Mouse (Mus musculus): Measurements from ENCODE around the gene Atp2c2. TPM values are rescaled to one million over a fixed set of nuclear protein-coding genes. Genes with fewer than 3 reads are reported as not detected.

Gene Atp2c2
- total RNA-seq, 2 experiments from 2014 or later: not detected

DNA sequence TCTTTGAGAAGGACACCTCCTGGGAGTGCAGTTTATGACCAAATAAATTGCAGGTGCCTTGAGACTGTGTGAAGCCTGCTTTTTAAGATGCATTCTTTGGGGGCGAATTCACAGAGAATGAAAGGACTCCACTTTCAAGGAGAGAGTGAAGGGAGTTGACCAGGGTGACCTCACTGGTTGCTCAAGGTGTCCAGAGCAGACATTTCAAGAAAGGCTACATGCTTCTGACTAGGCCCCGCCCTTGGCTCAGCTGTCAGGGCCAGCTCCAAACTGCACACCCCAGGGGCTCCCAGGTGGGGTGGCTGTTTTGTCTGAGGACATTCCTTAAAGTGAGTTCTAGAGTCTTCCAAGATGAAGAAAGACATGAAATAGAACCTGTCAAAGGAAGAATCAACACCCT, 2.6 kb upstream of the Atp2c2 start:
- ATAC-seq (replicated peaks; ENCODE audit: low FRiP score, poor library complexity, severe bottlenecking): no peak

DNA sequence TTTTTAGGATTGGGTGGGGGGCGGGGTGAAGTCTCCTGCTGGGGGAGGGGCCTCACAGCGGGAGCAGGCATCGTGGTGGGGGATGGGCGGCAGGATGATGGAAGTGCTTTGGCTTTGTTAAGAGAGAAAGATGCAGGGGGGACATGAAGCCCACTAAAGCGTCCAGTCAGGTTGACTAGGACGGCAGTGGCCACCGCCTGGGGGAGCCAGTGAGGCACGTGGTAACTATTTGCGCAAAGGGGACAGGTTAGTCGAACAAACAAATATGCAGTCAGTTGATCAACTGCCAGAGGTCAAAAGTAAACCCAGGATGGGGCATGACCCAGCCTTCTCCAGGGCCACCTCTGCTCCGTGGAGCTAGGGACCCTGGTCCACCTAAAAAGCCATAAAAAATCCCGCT, 849 bp upstream of the Atp2c2 start:
- ATAC-seq (replicated peaks; ENCODE audit: low FRiP score, poor library complexity, severe bottlenecking): no peak

DNA sequence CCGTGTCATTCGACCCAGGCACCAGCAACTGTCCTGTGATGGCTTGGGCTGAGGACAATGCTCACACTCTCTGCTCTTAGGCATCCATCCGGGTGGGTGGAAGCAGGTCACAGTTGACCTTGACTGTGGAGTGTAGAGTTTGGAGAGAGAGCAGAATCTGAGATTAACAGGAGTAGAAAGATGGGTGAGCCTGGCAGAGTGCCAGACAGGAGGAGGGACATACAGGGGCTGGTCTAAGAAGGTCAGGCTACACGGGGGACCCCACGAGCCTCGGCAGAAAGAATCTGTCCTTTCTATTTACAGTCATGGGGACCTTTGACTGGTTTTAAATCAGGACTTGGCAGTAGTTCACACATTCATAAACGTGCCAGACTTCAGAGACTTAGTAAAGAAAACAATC, 3.2 kb downstream of the Atp2c2 start:
- no peak for ATAC-seq (replicated peaks; ENCODE audit: low FRiP score, poor library complexity, severe bottlenecking)

DNA sequence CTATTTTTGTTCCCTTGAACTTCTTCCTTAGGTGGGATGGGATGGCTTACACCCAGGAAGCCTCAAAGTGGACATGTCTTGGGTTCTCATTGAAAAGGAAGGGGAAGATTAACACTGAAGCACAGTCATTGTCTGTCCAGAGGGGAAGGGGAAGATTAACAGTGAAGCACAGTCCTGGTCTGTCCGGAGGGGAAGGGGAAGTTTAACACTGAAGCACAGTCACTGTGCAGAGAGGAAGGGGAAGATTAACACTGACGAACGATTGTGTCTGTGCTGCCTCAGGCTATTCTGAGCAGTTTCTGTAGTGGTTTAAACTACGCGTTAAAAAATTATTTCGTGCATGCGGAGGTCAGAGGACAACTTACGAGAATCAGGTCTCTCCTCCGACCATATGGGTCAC, 7.3 kb downstream of the Atp2c2 start:
- no peak for ATAC-seq (replicated peaks; ENCODE audit: low FRiP score, poor library complexity, severe bottlenecking)

DNA sequence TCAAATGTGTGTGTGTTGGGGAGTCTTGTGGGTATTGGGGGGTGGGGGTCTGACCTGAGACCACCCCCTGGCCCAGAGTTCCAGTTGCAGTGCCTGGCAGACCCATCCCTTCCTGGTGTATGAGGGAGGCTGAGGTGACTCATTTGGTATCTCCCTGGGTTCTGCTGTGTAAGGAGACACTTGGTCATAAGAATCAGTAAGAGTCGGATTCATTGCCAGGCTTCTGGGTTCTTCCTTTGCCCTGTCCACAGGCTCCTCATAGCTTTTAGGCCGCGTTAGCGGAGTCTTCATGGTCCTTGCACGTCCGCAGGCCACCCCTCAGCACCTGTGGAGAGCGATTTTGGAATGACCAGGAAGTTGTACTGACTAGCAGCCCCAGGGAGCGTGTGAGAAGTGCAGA, 8.7 kb downstream of the Atp2c2 start:
- ATAC-seq (replicated peaks; ENCODE audit: low FRiP score, poor library complexity, severe bottlenecking): no peak

DNA sequence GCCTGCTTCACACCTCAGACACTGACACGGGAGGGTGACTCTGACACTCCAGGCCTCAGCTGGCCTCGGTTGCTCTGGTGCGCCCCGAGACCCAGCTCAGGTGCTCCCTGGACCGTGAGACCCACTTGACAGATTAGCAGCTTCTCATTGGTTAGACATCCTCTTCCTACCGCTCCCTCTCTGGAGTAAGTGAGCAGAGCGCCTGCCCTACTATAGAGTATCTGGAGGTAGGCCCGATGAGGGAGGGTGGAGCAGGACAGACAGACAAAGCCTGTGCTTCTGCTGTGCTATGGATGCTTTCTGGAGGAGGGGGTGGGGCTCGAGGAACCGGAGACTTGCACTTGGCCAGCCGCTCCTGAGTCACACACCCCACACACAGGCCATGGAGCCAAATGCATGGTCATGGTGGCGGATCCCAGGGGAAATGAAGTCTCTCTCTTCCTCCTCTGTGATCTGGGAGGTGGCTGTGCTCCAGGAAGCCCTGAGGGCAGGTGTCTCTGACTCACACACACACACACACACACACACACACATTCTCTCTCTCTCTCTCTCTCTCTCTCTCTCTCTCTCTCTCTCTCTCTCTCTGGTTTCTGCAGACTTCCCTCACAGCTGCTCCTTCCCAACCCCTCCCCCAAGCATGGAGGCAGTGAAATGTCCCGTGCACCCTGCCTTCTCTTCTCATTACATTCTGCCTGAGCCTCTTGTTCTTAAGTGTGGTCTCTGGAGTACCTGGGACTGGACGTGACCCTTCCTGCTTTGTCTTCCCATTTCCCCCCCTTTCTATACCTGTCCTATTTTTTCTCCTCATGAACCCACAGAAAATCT, 9.3 kb downstream of the Atp2c2 start:
- ATAC-seq (replicated peaks; ENCODE audit: low FRiP score, poor library complexity, severe bottlenecking): no peak

DNA sequence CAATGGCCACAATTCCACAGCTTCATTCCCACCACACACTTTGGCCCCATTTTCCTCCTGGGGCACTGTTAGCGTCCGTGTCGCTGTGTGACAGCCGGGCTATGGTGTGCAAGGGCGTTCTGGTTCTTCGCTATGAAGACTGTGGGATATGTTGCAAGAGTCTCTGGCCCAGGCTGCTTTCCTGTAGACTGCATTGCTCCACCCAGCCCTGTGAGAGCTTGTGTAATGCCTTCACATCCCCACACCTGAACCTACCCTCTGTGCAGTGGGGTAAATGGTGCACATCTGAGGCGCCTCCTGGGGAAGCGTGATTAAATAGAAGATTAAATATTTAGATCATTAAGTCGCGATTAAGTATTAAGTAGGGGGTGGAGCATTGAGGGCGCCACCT, 9.9 kb downstream of the Atp2c2 start:
- ATAC-seq (replicated peaks; ENCODE audit: low FRiP score, poor library complexity, severe bottlenecking): no peak

DNA sequence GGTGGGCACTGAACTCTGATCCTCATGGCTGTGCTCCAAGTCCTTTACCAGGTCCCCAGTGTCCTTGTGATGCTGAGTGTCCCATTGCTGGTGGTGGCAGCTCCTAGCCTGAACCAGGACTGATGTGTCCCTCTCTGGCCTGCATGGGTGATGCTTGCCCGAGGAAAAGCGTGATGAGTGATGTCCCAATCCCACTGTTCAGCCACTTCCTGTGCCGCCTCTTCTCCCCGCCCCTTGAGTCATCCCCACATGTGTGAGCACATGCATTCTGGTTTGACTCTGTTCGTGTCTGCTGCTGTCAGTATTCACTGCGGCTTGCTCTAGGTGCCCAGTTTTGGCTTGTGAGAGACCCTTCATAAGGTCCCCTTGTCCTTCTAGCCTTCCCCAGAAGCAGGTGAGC, 12.4 kb downstream of the Atp2c2 start:
- ATAC-seq (replicated peaks; ENCODE audit: low FRiP score, poor library complexity, severe bottlenecking): no peak

DNA sequence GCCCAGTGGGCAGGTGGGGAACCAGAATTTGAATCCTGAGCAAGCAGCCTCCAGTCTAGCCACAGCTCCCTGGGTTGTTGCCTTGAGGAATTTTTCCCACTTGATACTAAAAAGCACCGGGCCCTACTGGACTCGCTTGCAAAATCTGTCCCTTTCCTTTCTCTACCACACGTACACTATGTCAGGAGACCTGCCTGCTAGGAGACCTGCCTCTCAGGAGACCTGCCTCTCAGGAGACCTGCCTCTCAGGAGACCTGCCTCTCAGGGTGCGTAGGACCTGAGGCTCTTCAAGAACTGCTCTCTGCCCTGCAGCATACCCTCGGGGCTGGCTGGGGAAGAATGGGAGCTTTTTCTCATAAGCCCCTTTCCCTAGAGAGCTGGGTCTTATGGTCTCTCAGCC, 13.6 kb downstream of the Atp2c2 start:
- no peak for ATAC-seq (replicated peaks; ENCODE audit: low FRiP score, poor library complexity, severe bottlenecking)

DNA sequence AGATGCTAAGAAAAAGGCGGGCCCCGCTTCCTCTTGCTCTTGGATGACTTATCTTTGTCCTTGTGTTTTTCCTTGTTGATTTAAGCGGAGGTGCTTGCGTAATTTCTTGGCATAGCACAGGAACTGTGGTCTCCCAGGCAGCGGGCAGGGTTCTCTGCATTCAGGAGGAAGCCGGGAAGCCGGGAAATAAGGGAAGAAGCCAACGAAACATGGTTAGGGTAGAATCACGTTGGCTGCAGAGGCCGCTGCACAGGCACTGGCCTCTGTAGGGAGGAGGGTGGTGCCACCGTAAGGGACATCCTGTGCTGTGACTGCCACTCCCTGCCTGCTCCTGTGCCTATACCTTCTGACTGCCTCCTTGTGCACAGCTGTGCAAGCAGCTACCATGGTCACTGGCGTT, 15.4 kb downstream of the Atp2c2 start:
- no peak for ATAC-seq (replicated peaks; ENCODE audit: low FRiP score, poor library complexity, severe bottlenecking)

DNA sequence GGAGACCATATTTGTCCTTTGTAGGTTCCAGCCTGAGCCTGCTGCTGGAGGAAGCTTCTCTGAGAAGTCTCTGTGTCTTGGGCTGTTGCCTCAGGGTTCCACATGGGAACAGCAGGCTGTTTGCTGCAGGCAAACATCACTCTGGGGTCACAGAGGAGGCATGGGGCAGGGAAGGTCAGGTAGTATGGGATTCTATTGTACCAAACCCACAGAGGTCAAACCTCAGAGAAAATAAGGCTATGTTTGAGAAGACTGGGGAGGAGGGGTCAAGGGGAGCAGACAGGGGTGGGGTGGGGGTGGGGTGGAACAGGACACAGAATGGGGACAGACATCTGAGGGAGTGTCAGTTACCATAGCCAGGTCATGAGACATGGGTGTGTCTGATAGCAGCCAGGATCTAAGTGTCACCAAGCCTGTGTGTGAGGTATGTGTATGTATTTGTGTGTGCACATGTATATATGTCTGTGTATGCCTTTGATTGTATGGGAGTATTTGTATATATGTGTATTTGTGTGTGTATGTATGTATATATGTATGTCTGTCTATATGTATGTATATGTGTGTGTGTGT, 17.0 kb downstream of the Atp2c2 start:
- ATAC-seq (replicated peaks; ENCODE audit: low FRiP score, poor library complexity, severe bottlenecking): no peak

DNA sequence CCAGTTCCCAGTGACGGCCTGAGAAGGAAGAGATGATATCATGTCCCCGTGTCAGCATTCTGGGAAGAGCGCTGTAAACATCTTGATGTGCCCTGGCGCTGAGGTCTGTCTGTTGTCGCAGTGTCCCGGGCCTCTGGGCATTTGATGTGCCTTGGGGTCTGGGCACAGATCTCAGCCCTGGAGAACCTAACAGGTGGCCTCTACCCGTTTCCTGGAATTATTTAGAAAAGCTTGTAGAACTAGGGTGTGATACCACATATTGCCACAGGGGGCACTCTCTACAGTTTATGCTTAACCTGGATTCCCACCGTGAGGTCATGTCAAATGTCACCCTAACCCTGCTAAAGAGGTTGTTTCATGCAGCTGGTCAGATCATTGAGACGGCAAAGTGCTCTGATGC, 18.0 kb downstream of the Atp2c2 start:
- ATAC-seq (replicated peaks; ENCODE audit: low FRiP score, poor library complexity, severe bottlenecking): peak; percentile 59

DNA sequence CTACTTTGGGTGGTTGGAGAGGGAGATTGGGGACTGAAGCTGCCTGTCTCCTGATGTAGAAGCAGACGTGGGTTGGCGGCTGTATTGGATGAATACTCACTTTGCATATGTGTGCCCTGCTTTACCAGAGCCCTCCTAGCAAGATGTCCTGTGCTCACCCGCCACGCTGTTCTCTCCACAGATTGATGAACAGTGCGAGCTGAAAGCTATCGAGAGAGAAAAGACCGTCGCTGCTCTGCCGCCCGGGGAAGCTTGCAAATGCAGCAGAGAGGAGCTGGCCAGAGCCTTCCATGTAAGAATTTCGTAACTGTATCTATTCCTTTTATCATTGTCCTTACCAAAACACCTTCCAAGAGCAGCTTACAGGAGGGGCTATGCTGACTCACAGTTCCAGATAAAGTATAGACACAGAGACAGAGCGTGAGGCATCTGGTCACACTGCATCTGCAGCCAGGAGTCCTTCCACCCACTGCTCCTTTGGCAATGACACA, 19.2 kb downstream of the Atp2c2 start:
- ATAC-seq (replicated peaks; ENCODE audit: low FRiP score, poor library complexity, severe bottlenecking): no peak

DNA sequence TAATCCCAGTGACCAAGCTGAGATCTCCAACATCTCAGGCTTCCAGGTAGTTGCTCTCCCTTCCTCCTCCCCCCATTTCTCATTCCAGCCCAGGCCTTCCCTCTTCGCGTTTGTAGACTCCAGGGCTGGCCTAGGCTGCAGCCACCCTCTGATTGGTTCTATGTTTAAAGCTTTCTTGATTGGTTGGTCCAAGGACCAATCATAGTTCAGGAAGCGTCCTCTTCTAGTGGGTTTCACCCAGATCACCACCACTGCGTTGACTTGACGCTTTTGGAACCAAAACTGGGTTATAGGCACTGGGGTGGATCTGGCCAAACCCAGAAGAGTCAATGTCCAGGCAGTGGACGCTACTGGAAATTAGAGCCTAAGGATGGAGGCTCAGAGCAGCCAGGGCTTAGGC, 22.5 kb downstream of the Atp2c2 start:
- ATAC-seq (replicated peaks; ENCODE audit: low FRiP score, poor library complexity, severe bottlenecking): no peak

DNA sequence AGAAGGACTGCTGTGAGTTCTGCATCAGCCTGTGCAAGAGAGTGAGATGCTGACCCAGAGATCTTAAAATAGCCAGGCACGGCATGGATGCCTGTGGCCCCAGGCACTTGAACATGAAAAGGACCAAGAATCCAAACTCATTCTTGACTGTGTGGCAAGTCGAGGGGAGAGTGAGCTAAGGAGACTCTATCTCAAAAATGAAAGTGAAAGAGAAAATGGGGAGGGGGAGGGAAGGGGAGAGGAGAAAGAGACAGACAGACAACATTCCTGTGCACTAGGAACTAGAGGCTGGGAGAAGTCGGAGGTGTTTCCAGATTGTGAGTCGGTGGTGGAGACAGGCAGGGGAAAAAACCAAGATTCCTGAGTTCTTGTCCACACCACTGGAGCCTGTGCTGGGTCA, 23.9 kb downstream of the Atp2c2 start:
- no peak for ATAC-seq (replicated peaks; ENCODE audit: low FRiP score, poor library complexity, severe bottlenecking)

DNA sequence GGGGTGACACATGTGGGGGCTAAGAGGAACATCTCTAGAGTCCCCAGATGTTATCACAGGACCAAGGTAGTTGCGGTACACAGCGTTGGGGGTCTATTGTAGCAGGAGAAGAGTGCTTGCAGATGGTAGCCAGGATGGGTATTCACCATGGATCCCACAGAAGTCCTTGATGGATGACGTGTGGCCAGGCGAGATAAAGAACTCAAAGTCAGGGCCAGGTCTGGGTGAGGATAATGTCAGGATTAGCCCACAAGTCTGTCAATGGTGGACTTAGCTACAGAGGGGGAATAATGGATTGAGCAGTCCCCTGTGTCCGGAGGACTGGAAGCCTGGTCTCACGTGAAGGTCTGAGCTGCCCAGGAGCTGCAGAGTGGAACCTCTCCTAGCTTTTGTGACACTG, 24.8 kb downstream of the Atp2c2 start:
- ATAC-seq (replicated peaks; ENCODE audit: low FRiP score, poor library complexity, severe bottlenecking): no peak

DNA sequence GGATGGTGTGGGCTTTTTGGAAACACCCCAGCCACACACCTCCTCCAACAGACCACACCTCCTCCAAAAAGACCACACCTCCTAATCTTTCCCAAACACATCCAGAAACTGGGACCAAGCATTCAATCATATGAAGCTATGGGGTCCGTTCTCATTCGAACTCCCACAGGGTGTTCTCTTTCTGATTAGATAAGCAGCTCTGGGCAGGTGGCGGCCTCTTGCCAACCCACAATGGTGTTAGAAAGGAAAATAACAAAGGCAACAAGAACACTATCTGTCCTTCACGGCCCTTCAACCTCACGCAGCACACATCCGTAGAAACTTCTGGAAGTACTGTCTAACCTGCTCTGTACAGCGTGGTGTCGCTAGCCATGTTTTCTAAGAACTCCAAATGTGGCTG, 27.3 kb downstream of the Atp2c2 start:
- ATAC-seq (replicated peaks; ENCODE audit: low FRiP score, poor library complexity, severe bottlenecking): no peak

DNA sequence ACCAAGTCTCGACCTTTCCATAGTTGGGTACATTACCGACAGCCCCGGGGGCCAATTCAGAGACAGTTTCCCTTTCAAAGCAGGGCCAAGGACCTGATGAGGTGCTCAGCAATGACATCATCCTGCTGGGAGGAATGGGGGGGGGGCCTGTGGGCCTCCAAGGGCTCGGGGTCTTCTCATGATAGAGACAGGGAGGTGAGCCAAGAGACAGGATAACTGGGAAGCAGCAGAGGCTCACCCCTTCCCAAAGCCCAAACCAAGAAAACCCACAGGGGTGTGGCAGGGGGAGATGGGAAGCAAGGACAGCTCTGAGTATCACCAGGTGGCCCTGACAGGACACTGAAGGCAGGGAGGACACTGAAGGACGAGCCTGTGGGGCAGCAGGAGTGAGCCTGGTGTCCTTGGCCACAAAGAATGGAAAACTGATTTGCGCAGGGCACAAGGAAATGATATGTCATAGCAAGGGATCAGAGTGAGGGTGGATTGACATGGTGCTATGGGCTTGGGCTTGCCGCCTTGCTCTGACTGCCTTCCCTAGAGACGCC, 28.6 kb downstream of the Atp2c2 start:
- no peak for ATAC-seq (replicated peaks; ENCODE audit: low FRiP score, poor library complexity, severe bottlenecking)

DNA sequence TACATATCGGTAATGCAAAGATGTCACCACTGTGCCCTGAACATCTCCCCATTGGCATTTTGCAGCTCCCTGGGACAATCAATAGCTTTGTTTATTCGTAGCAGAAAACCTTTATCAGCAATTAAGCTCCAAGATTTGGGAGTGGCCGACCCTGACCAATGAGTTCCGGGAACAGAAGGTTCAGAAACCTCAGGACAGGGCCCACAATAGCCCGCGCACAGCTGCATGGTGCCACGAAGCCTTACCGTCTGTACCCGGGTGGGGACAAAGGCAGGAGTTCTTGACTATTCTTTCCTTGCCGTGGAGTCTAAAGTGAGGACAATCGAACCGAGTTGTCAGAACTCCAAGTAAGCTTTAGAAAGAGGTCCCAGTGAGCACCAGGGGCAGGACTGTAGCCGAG, 32.3 kb downstream of the Atp2c2 start:
- ATAC-seq (replicated peaks; ENCODE audit: low FRiP score, poor library complexity, severe bottlenecking): no peak

DNA sequence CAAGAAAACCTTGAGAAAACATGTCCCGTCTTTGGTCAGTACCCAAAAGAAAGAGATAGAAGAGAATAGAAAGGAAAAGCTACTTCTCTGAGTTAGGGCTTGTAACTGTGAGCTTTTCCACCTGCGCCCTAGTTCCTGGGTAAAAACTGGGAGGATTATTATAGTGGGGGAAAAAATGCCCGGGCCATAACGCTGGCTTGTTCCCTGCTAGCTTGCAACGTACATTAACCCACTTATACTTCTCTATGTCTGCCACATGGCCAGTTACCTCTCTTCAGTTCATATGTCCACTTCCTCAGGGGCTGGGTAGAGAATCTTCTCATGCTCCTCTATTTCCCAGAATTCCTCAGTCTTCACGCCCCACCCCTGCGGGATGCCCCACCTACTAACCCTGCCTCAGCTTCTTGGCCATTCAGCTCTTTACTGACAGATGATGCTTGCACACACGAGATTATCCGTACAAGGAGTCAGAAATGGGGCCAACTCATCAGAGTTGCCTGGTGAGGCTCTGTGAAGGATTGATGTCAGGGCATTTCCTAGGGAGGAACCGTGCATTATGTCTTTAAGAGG, 36.6 kb downstream of the Atp2c2 start:
- ATAC-seq (replicated peaks; ENCODE audit: low FRiP score, poor library complexity, severe bottlenecking): no peak

Measured in erythroblast, adult 5-6 weeks (primary cell).